Mouse (Mus musculus) embryonic fibroblast, embryonic 13.5 days (primary cell): ENCODE results near the gene Nkain1. TPM values are rescaled to one million over a fixed set of nuclear protein-coding genes. Genes with fewer than 3 reads are reported as not detected.

Experiments
- H3K27ac ChIP-seq: 2 replicates; pipeline ENCODE4 v1.5.1; 2012; ENCODE audit warnings: low read length, control low read depth, inconsistent platforms; ENCODE audit not compliant: insufficient read depth
- H3K4me1 ChIP-seq: 2 replicates; pipeline ENCODE4 v1.6.1; 2011; ENCODE audit warnings: low read length; ENCODE audit not compliant: control insufficient read depth, insufficient read depth
- H3K4me3 ChIP-seq: 2 replicates; pipeline ENCODE4 v1.5.1; 2011; ENCODE audit warnings: mild to moderate bottlenecking, control low read depth, low read length; ENCODE audit not compliant: insufficient read depth
- CTCF ChIP-seq: IDR thresholded peaks from 2 replicates; pipeline ENCODE4 v1.5.1; 2011; ENCODE audit warnings: mild to moderate bottlenecking, control low read depth, low read length, moderate library complexity, borderline replicate concordance; ENCODE audit not compliant: insufficient read depth
- POLR2A ChIP-seq: IDR thresholded peaks from 2 replicates; pipeline ENCODE4 v1.6.1; 2011; ENCODE audit warnings: low read depth, mild to moderate bottlenecking, control low read depth, low read length, moderate library complexity
- polyA plus RNA-seq: library from polyadenylated mRNA; stranded (reverse); fragments of >200 nt; gene quantifications from 2 replicates; pipeline ENCODE4 v1.2.4, GENCODE M21; 2011; ENCODE audit warnings: low read depth; ENCODE audit not compliant: missing spikeins, insufficient read length

Nkain1 gene
- polyA plus RNA-seq, 1 experiment: 31.8 TPM

DNA sequence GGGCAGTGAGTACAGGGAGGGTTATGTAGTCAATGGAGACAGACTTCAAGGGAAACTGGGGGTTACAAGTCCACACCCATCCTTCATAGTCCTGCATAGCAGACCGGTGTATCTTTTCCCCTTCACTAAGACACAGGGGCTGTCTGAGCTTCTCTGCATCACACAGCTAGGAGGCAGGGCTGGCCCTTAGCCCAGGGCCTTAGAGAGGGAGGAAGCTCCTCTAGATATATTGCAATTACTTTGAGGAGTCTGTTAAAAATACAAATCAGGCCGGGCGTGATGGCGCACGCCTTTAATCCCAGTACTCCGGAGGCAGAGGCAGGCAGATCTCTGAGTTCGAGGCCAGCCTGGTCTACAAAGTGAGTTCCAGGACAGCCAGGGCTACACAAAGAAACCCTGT lies 36.6 kb downstream of the Nkain1 start:
- Histone ChIP-seq H3K27ac (no peak overlapping the region), H3K4me1 (no peaks in the 10 kb centered on the region), H3K4me3 (no peak overlapping the region)
- TF ChIP-seq POLR2A (no peak), CTCF (no peak)

GRCm38 (mm10) chr4:130535789-130536188 lies 38.2 kb downstream of the Nkain1 start:
- Histone ChIP-seq H3K4me3 (no peak overlapping the region), H3K27ac (no peak overlapping the region), H3K4me1 (no peaks in the 10 kb centered on the region)
- TF ChIP-seq POLR2A: no peak
- TF ChIP-seq CTCF: peak; percentile 40; the same call in 1 of the 2 replicates

DNA sequence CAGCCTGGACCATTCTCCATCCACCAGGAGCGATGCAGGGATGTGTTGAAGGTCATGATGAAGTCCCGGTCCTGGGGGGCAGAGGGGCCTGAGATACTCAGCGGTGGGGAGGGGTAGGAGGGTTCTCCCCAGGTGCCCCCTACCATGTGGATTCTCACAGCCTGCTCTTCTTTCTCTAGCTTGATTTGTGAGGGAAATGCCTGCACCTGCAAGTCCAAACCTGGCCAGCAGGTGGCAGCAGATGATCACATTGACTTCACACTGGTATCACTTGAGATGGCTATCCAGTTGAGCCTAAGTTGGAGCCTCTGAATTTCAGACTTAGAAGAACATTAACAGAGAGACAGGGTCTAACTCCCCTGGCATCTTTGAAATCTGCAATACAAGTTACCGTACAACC lies 40.0 kb downstream of the Nkain1 start:
- no peak for TF ChIP-seq POLR2A
- peak; percentile 92 for TF ChIP-seq CTCF
- Histone ChIP-seq H3K4me1 (no peaks in the 10 kb centered on the region), H3K4me3 (no peak overlapping the region), H3K27ac (no peak overlapping the region)

GRCm38 (mm10) chr4:130532347-130532746 lies 41.6 kb downstream of the Nkain1 start:
- Histone ChIP-seq H3K27ac (no peak overlapping the region), H3K4me3 (no peak overlapping the region), H3K4me1 (no peaks in the 10 kb centered on the region)
- no peak for TF ChIP-seq CTCF
- TF ChIP-seq POLR2A: no peak

DNA sequence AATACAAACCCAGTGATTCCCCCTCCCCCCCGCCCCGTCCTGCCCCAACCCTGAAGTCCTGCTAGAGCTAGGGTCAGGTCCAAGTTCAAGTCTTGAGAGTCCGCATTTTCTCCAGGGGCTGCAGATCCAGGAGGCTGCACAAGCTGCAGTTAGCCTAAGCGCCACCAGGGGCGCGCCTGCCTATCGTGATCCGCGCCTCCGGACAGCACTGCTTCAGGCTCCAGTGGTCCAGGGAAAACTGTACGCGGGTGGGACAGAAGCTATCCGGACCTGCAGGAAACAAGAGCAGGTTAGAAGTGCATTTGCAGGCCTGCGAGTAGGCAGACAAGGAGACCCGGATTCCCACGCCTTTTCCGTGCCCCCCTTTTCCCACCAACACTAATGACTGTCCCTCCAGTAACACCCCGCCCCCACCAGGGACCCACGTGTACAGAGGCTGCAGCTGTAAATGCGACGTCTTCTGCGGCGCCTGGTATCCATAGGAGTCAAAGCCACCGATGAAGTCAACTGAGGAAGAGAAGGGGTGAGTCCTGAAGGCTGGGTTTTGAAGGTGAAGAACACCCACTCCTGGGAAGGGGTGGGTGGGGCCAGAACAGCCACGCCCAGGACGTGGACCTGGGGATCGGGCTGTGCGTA lies 42.2 kb downstream of the Nkain1 start:
- no peak overlapping the region for H3K4me3 ChIP-seq

DNA sequence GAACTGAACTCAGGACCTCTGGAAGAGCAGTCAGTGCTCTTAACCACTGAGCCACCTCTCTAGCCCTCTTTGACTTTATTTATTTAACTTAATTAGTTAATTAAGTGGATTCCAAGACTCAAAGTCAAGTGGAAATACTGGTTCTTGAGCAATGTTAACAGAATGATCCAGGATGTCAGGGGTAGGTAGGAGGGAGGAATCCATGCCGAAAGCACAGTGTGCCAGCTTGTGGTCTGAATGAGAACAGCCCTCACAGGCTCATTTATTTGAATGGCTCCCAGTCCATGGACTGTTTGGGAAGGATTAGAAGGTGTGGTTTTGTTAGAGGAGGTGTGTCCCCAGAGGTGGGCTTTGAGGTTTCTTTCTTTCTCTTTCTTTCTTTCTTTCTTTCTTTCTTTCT lies 46.2 kb downstream of the Nkain1 start:
- Histone ChIP-seq H3K4me3 (no peak overlapping the region), H3K4me1 (no peaks in the 10 kb centered on the region), H3K27ac (no peak overlapping the region)
- TF ChIP-seq POLR2A (no peak), CTCF (no peak)

More for the DNA sequence above, 42.2 kb downstream of the Nkain1 start:
- no peak overlapping the region for H3K27ac ChIP-seq
- TF ChIP-seq POLR2A (no peak), CTCF (peak; percentile 68)
- H3K4me1 ChIP-seq: no peaks in the 10 kb centered on the region

DNA sequence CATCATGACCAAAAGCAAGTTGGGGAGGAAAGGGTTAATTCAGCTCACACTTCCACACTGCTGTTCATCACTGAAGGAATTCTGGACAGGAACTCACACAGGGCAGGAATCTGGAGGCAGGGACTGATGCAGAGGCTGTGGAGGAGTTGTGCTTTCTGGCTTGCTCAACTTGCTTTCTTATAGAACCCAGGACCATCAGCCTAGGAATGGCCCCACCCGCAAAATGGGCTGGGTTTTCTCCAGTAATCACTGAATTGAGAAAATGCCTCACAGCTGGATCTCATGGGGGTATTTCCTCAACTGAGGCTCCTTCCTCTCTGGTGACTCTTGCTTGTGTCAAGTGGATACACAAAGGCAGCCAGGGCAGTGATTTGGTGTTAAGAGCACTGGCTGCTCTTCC lies 48.9 kb downstream of the Nkain1 start:
- H3K4me3 ChIP-seq: no peak overlapping the region
- H3K27ac ChIP-seq: no peak overlapping the region
- no peaks in the 10 kb centered on the region for H3K4me1 ChIP-seq
- TF ChIP-seq POLR2A (no peak), CTCF (no peak)

GRCm38 (mm10) chr4:130521466-130521865 lies 52.5 kb downstream of the Nkain1 start:
- H3K4me1 ChIP-seq: no peaks in the 10 kb centered on the region
- no peak overlapping the region for H3K27ac ChIP-seq
- TF ChIP-seq POLR2A (no peak), CTCF (no peak)
- no peak overlapping the region for H3K4me3 ChIP-seq

DNA sequence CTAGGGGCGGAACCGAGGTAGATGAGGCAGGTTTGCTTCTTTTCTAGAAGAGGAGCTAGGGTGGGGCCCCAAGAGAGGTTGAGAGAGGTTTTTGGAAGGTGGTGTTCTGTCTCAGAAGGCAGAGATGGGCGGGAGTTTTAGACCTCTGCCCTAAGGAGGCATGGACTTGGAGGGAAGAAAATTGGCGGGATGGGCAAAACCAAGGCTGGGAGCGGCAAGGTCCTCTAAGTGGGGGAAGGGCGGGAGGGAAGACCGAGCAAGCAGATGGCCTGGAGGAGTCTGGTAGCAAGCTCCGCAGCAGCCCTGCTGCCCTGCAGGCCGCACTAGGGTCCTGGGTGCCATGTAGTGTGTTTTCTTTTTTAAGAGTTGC lies 53.5 kb downstream of the Nkain1 start:
- Histone ChIP-seq H3K4me1 (no peaks in the 10 kb centered on the region), H3K27ac (no peak overlapping the region), H3K4me3 (peak overlapping the region; percentile 32)
- TF ChIP-seq CTCF (no peak), POLR2A (no peak; the same call in 1 of the 2 replicates)

DNA sequence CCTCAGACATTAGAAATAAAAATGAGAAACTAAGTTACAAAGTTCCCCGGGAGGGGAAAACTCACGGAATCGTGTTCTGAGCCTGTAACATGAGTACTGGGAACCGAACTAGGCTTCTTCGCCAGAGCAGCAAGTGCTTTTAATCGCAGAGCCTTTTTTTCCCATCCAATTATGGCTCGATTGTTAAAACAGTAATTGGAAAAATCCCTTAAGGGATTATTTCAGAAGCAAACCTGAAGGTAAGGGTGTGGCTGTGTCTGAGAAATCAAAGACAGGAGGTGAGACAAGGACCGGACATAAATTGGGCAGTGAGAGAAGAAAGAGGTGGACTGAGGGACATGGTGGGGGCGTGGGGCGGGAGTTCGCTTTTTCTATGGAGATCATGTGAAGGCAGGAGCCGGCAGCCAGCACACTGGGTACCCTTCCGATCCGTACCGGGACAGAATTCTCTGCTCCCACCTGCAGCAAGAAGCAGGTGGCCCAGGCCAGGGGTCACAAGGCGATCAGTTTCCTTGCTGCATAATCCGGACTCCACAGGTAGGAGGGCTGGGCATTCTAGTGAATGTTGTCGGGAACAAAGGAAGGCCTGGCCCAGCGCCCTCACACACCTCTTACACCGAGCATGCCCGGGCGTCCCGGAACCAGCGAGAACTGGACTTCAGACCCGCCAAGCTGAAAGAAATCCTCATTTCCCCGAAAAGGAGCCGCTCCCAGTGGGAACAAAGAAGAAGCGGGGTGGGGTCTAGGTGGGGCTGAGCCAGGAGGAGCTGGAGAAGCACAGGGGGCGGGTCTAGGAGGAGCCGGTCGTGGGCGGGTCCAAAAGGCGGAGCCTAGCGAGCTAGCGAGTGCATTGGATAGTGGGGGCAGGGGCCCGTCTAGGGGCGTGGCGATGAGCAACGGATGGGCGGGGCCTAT lies 54.1 kb downstream of the Nkain1 start:
- Histone ChIP-seq H3K27ac (peak overlapping the region; percentile 30; the same call in 1 of the 2 replicates), H3K4me3 (peak overlapping the region; percentile 71), H3K4me1 (no peaks in the 10 kb centered on the region)
- TF ChIP-seq POLR2A (peak; percentile 73), CTCF (no peak)

DNA sequence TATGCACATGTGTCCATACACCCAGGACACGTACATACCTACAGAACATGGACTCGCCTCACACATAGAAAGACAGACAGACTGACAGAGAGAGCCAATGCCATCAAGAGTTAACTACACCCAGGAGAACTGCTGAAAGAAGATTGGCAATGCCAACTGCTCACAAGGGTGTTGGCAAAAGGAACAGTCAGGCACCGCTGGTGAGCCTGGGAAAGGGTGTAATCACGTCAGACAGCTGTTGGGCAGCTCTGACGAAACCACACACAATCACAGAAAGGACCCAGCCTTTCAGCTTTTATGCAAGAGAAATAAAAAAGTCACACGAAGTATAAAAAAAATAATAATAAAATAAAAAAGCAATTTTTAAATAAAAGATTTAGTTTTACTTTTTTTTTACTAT lies 57.5 kb downstream of the Nkain1 start:
- Histone ChIP-seq H3K4me1 (no peaks in the 10 kb centered on the region), H3K4me3 (no peak overlapping the region), H3K27ac (no peak overlapping the region)
- TF ChIP-seq CTCF (no peak), POLR2A (no peak)

Other genes with a start within 250 kb of the Nkain1 start
- gene Zcchc17, start 214.2 kb downstream of the Nkain1 start, polyA plus RNA-seq: 28.2 and 33.9 TPM in 2 replicates
- 40.4 and 41.3 TPM in 2 replicates for gene Snrnp40, start 214.0 kb downstream of the Nkain1 start, polyA plus RNA-seq
- gene Pum1, start 89.1 kb upstream of the Nkain1 start, polyA plus RNA-seq: 52.7 and 54.9 TPM in 2 replicates
- gene Sdc3, start 218.4 kb upstream of the Nkain1 start, polyA plus RNA-seq: 96.4 and 135 TPM in 2 replicates